ENCODE assay signal across 15 mouse cellular contexts in the genomic region with DNA sequence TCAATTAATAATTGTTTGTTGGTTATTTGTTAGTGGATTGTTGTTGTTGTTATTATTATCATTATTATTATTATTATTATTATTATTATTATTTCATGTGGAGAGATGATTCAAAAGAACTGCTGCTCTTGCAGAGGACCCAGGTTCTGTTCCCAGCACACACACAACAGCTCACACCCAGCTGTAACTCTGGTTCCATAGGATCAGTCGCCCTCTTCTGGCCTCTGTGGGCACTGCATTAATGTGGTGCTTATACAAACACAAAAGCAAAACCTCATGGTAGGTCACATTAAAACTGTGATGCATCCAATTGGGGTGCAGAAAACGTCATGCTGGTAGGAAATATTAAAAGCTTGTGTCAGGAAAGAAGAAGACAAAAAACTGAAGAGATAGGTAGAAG. TPM values are rescaled to one million over a fixed set of nuclear protein-coding genes. Genes with fewer than 3 reads are reported as not detected.
DNase-seq lines count a peak whose midpoint lies in the region; ATAC-seq and TF ChIP-seq lines count a peak whose summit lies in the region.
"Had no signal": no experiment of that assay in that cellular context is flagged by ENCODE, and none has a peak within 500 bp of the region (broad histone marks: within the 10 kb centered on the region; RNA-seq: fewer than 3 reads in every experiment).

No protein-coding gene starts in this region.

- no peak for ATAC-seq in midbrain, embryonic 11.5 days (ENCODE audit: low FRiP score)
- no peak for ATAC-seq in midbrain, embryonic 16.5 days
- no peak for ATAC-seq in stomach, postnatal 0 days (ENCODE audit: low FRiP score, low TSS enrichment)
- ATAC-seq in megakaryocyte-erythroid progenitor cell, adult 5-6 weeks (replicated peaks; ENCODE audit: low FRiP score, low TSS enrichment, poor library complexity, severe bottlenecking): no peak
- no peak for ATAC-seq in kidney, embryonic 14.5 days (ENCODE audit: low FRiP score, low TSS enrichment)

- no peak for TF ChIP-seq EP300 in stomach, postnatal 0 days (optimal IDR thresholded peaks at IDR 0.05)

- H3K36me3 ChIP-seq in midbrain, embryonic 11.5 days (ENCODE audit: control insufficient read depth, insufficient read depth, low read length): no peaks in the 10 kb centered on the region
- H3K36me3 ChIP-seq in midbrain, embryonic 16.5 days (ENCODE audit: control insufficient read depth, insufficient read depth, low read length): no peaks in the 10 kb centered on the region
- no peaks in the 10 kb centered on the region for H3K36me3 ChIP-seq in embryonic facial prominence, embryonic 10.5 days (replicated peaks)
- no peaks in the 10 kb centered on the region for H3K36me3 ChIP-seq in stomach, postnatal 0 days (ENCODE audit: control insufficient read depth, insufficient read depth, low read length)
- H3K36me3 ChIP-seq in kidney, embryonic 14.5 days (ENCODE audit: control insufficient read depth, insufficient read depth, low read length): no peaks in the 10 kb centered on the region
- H3K36me3 ChIP-seq: limb, embryonic 13.5 days had no signal

- peaks cover 4% of the 10 kb centered on the region; the same call in 1 of the 2 replicates for H3K9me3 ChIP-seq in midbrain, embryonic 11.5 days (ENCODE audit: control insufficient read depth, low read length)
- H3K9me3 ChIP-seq in midbrain, embryonic 16.5 days (replicated peaks; ENCODE audit: control insufficient read depth, low read length, poor library complexity, severe bottlenecking): no peaks in the 10 kb centered on the region
- peaks cover 45% of the 10 kb centered on the region for H3K9me3 ChIP-seq in embryonic facial prominence, embryonic 10.5 days
- no peaks in the 10 kb centered on the region for H3K9me3 ChIP-seq in stomach, postnatal 0 days (ENCODE audit: control insufficient read depth, low read length)
- H3K9me3 ChIP-seq in kidney, embryonic 14.5 days (ENCODE audit: control insufficient read depth, low read length): 0 out of 2 replicates have a peak, but pooled peaks cover 2% of the 10 kb centered on the region

- no peak overlapping the region for H3K9ac ChIP-seq in midbrain, embryonic 11.5 days (ENCODE audit: low read length)
- H3K9ac ChIP-seq in midbrain, embryonic 16.5 days (ENCODE audit: low read depth, low read length): no peak overlapping the region
- no peak overlapping the region for H3K9ac ChIP-seq in stomach, postnatal 0 days (ENCODE audit: low read length)
- no peak overlapping the region for H3K9ac ChIP-seq in kidney, embryonic 14.5 days (ENCODE audit: low read depth, low read length)
- H3K9ac ChIP-seq: limb, embryonic 13.5 days had no signal

- WGBS in midbrain, embryonic 11.5 days: 41% methylated on average over 2 of the region's 2 CpGs
- WGBS in midbrain, embryonic 16.5 days: 43% methylated on average over 2 of the region's 2 CpGs
- 42% methylated on average over 2 of the region's 2 CpGs for WGBS in embryonic facial prominence, embryonic 10.5 days
- WGBS in stomach, postnatal 0 days: 41% methylated on average over 2 of the region's 2 CpGs
- WGBS in kidney, embryonic 14.5 days: 46% methylated on average over 2 of the region's 2 CpGs

- DNase-seq in cerebellum, postnatal 10 days: peak; percentile 9 to 19
- no peak for DNase-seq in cerebellum, postnatal 25 days
- DNase-seq in midbrain, embryonic 11.5 days (ENCODE audit: low spot score, missing footprints): peak; percentile 88
- DNase-seq in embryonic facial prominence, embryonic 10.5 days (ENCODE audit: low spot score): peak; percentile 22
- no peak for DNase-seq in stomach, postnatal 0 days (ENCODE audit: low spot score)
- DNase-seq: adrenal gland, adult 2 months; cerebellum, adult 2 months; gastrocnemius, postnatal 25 days; heart, postnatal 14 days had no signal

- no peak overlapping the region for H3K4me2 ChIP-seq in midbrain, embryonic 11.5 days
- H3K4me2 ChIP-seq in midbrain, embryonic 16.5 days (ENCODE audit: low read length): no peak overlapping the region
- no peak overlapping the region for H3K4me2 ChIP-seq in stomach, postnatal 0 days (replicated peaks; ENCODE audit: low read depth)
- no peak overlapping the region for H3K4me2 ChIP-seq in kidney, embryonic 14.5 days (replicated peaks; ENCODE audit: low read depth, low read length)
- H3K4me2 ChIP-seq: limb, embryonic 13.5 days had no signal

- H3K4me3 ChIP-seq in midbrain, embryonic 11.5 days (ENCODE audit: low read depth, low read length): no peak overlapping the region
- H3K4me3 ChIP-seq in midbrain, embryonic 16.5 days (ENCODE audit: low read depth, low read length): no peak overlapping the region
- no peak overlapping the region for H3K4me3 ChIP-seq in embryonic facial prominence, embryonic 10.5 days
- H3K4me3 ChIP-seq in stomach, postnatal 0 days (ENCODE audit: low read depth, low read length): no peak overlapping the region
- no peak overlapping the region for H3K4me3 ChIP-seq in kidney, embryonic 14.5 days (ENCODE audit: low read length)
- H3K4me3 ChIP-seq: limb, embryonic 13.5 days had no signal

- H3K27ac ChIP-seq in midbrain, embryonic 11.5 days (ENCODE audit: low read depth, low read length): no peak overlapping the region
- no peak overlapping the region for H3K27ac ChIP-seq in midbrain, embryonic 16.5 days (ENCODE audit: low read length)
- H3K27ac ChIP-seq in embryonic facial prominence, embryonic 10.5 days (replicated peaks): no peak overlapping the region
- no peak overlapping the region for H3K27ac ChIP-seq in stomach, postnatal 0 days (replicated peaks)
- no peak overlapping the region for H3K27ac ChIP-seq in kidney, embryonic 14.5 days (ENCODE audit: low read depth, low read length)
- H3K27ac ChIP-seq: limb, embryonic 13.5 days; macrophage had no signal

- H3K4me1 ChIP-seq in midbrain, embryonic 11.5 days (ENCODE audit: control insufficient read depth, insufficient read depth, low read length): no peaks in the 10 kb centered on the region
- no peaks in the 10 kb centered on the region for H3K4me1 ChIP-seq in midbrain, embryonic 16.5 days (ENCODE audit: control insufficient read depth, insufficient read depth, low read length)
- H3K4me1 ChIP-seq in embryonic facial prominence, embryonic 10.5 days: no peaks in the 10 kb centered on the region
- H3K4me1 ChIP-seq in stomach, postnatal 0 days (replicated peaks; ENCODE audit: control insufficient read depth, insufficient read depth): no peaks in the 10 kb centered on the region
- no peaks in the 10 kb centered on the region for H3K4me1 ChIP-seq in kidney, embryonic 14.5 days (ENCODE audit: control insufficient read depth, insufficient read depth, low read length)
- H3K4me1 ChIP-seq: limb, embryonic 13.5 days had no signal

- peak; percentile 15; the same call in 1 of the 2 replicates for TF ChIP-seq CTCF in stomach, postnatal 0 days (IDR thresholded peaks at IDR 0.05; ENCODE audit: low read depth)

- no peaks in the 10 kb centered on the region for H3K27me3 ChIP-seq in midbrain, embryonic 11.5 days (ENCODE audit: control insufficient read depth, insufficient read depth, low read length)
- no peaks in the 10 kb centered on the region for H3K27me3 ChIP-seq in midbrain, embryonic 16.5 days (ENCODE audit: control insufficient read depth, insufficient read depth, low read depth, low read length)
- H3K27me3 ChIP-seq in embryonic facial prominence, embryonic 10.5 days (replicated peaks; ENCODE audit: low read depth, poor library complexity, severe bottlenecking): no peaks in the 10 kb centered on the region
- H3K27me3 ChIP-seq in stomach, postnatal 0 days (ENCODE audit: control insufficient read depth, insufficient read depth, low read length): no peaks in the 10 kb centered on the region
- no peaks in the 10 kb centered on the region for H3K27me3 ChIP-seq in kidney, embryonic 14.5 days (ENCODE audit: control insufficient read depth, insufficient read depth, low read length)
- H3K27me3 ChIP-seq: limb, embryonic 13.5 days had no signal

RNA-seq across cellular contexts. Expression of a gene that starts 12.4 kb away (rescaled TPM):
- not detected in 2 replicates for polyA plus RNA-seq in midbrain, embryonic 11.5 days (2014; fragmentation: Nextera tagmentation; extraction: Ambion mirVana)
- polyA plus RNA-seq in midbrain, embryonic 16.5 days (2015; fragmentation: Nextera tagmentation; extraction: Ambion mirVana): not detected in 2 replicates
- polyA plus RNA-seq in embryonic facial prominence, embryonic 10.5 days (2016; fragmentation: Nextera tagmentation; extraction: Ambion mirVana): not detected in 2 replicates
- not detected in 2 replicates for polyA plus RNA-seq in stomach, postnatal 0 days (2015; fragmentation: Nextera tagmentation; extraction: Ambion mirVana)
- not detected in 2 replicates for total RNA-seq in megakaryocyte-erythroid progenitor cell, adult 5-6 weeks (2014; fragmentation: Nextera tagmentation)
- total RNA-seq in megakaryocyte-erythroid progenitor cell, adult 5-6 weeks (2017): not detected in 2 replicates
- polyA plus RNA-seq in kidney, embryonic 14.5 days (2014; fragmentation: Nextera tagmentation; extraction: Ambion mirVana): not detected in 2 replicates
- total RNA-seq: adrenal gland, adult 2 months; gastrocnemius, postnatal 25 days; heart, postnatal 14 days; layer of hippocampus, adult 18-20 months had no signal
- polyA plus RNA-seq: adrenal gland, adult 2 months; cerebellum, adult 2 months; limb, embryonic 13.5 days; macrophage had no signal

RNA-seq across cellular contexts. Expression of a gene that starts 22.6 kb away (rescaled TPM):
- not detected in 2 replicates for polyA plus RNA-seq in midbrain, embryonic 11.5 days (2014; fragmentation: Nextera tagmentation; extraction: Ambion mirVana)
- not detected in 2 replicates for polyA plus RNA-seq in midbrain, embryonic 16.5 days (2015; fragmentation: Nextera tagmentation; extraction: Ambion mirVana)
- not detected in 2 replicates for polyA plus RNA-seq in embryonic facial prominence, embryonic 10.5 days (2016; fragmentation: Nextera tagmentation; extraction: Ambion mirVana)
- polyA plus RNA-seq in stomach, postnatal 0 days (2015; fragmentation: Nextera tagmentation; extraction: Ambion mirVana): not detected in 2 replicates
- total RNA-seq in megakaryocyte-erythroid progenitor cell, adult 5-6 weeks (2014; fragmentation: Nextera tagmentation): not detected in 2 replicates
- not detected in 2 replicates for total RNA-seq in megakaryocyte-erythroid progenitor cell, adult 5-6 weeks (2017)
- polyA plus RNA-seq in kidney, embryonic 14.5 days (2014; fragmentation: Nextera tagmentation; extraction: Ambion mirVana): not detected in 2 replicates
- total RNA-seq: adrenal gland, adult 2 months; gastrocnemius, postnatal 25 days; heart, postnatal 14 days; layer of hippocampus, adult 18-20 months had no signal
- polyA plus RNA-seq: adrenal gland, adult 2 months; cerebellum, adult 2 months; limb, embryonic 13.5 days; macrophage had no signal

RNA-seq across cellular contexts. Expression of a gene that starts 37.2 kb away (rescaled TPM):
- not detected in 2 replicates for polyA plus RNA-seq in midbrain, embryonic 11.5 days (2014; fragmentation: Nextera tagmentation; extraction: Ambion mirVana)
- not detected in 2 replicates for polyA plus RNA-seq in midbrain, embryonic 16.5 days (2015; fragmentation: Nextera tagmentation; extraction: Ambion mirVana)
- not detected in 2 replicates for polyA plus RNA-seq in embryonic facial prominence, embryonic 10.5 days (2016; fragmentation: Nextera tagmentation; extraction: Ambion mirVana)
- not detected in 2 replicates for polyA plus RNA-seq in stomach, postnatal 0 days (2015; fragmentation: Nextera tagmentation; extraction: Ambion mirVana)
- total RNA-seq in megakaryocyte-erythroid progenitor cell, adult 5-6 weeks (2014; fragmentation: Nextera tagmentation): not detected in 2 replicates
- total RNA-seq in megakaryocyte-erythroid progenitor cell, adult 5-6 weeks (2017): not detected in 2 replicates
- polyA plus RNA-seq in kidney, embryonic 14.5 days (2014; fragmentation: Nextera tagmentation; extraction: Ambion mirVana): 1.1 TPM in 1 of 2 replicates, not detected in the other
- polyA plus RNA-seq: limb, embryonic 13.5 days had no signal

Comparison
In these comparisons a context has a peak if more than half of its experiments do, and no peak if none do; other contexts are left out.
1. DNase-seq: peak in cerebellum, postnatal 10 days (2 of 2), midbrain, embryonic 11.5 days (single experiment) and embryonic facial prominence, embryonic 10.5 days (single experiment); none in cerebellum, postnatal 25 days (0 of 2) and stomach, postnatal 0 days (single experiment).